Mouse (Mus musculus) hindlimb bud, embryonic 11.5 days (tissue): Measurements from ENCODE around the gene Dag1.
"Not testable (repeated sequence)": the region's sequence is repeated elsewhere in the genome, so short reads cannot be mapped to it uniquely, and the experiment has no call there.

Experiments
- DNase-seq: peaks from one replicate; pipeline ENCODE4 v3.0.0-alpha.2; 2012; ENCODE audit warnings: low read depth, low spot score; ENCODE audit errors: extremely low spot score

The Dag1 gene

DNA sequence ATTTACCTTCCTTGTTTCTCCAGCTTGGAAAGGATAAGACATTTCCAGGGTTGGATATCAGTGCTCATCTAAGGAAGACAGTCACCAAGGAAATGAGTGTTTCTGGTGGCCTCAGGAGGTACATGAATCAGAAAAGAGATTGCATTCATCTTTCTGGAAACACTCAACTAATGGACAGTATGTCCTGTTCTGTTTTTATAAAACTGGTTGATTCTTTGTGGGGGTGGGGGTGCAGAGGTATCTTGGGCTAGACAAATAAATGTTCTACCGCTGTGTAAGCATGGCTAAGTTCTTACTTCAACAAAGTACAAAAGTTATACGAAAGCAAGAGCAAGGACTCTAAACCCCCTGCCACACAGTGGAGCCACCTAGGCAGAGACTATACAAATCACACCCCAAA is 30.9 kb downstream of the Dag1 start:
- DNase-seq, result no peak

DNA sequence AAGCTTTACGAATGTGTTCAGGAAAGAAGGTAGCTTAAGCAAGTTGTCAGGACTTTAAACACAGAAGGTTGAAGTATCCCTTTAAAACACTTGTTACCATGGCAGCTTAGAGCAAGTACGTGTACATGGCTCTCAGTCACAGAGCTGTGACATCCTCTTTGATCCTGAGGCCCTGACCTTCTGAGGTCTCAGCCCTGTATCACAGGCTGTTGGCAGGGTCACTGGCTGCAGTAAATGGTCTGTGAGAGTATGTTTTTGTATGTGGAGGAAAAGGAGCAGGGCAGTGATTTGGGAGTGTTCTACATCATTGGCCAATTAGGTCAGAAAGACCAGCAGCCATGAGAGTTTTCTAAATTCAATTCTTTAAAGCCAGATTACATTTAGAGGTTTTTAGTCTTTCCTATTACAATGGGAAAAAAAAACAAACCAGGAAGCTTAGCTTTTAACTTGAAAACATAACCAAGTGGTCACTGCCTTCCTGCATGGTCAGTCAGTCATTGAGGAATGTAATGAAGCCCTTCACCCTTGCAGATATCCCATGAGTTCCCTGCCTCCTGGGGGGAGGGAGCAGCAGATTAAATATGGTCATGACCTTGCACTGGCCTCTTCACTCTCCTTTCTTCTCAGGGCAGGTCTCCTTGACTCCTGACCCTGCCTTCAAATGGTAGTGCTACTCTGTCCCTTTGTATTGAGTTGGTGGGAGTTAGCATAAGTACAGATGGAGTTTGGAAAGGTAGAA is 35.7 kb downstream of the Dag1 start:
- DNase-seq, result no peak

DNA sequence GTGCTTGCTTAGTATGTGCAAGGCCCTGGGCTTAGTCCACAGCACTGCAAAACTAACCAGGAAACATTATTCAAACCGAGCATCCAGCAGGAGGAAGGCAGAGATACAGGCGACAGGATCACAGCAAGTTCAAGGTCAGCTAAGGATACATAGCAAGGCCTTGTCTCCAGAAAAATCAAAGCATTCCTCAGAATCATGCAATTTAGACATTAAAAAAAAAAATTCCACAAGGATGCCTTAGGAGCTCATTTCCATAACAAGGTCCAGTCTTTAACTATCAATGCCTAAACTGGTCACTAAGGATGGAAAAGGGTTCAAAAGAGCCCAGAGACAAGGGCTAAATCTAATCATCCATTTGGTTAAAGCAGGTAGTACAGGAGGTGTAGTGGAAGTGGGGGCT is 38.6 kb downstream of the Dag1 start:
- DNase-seq, result no peak

DNA sequence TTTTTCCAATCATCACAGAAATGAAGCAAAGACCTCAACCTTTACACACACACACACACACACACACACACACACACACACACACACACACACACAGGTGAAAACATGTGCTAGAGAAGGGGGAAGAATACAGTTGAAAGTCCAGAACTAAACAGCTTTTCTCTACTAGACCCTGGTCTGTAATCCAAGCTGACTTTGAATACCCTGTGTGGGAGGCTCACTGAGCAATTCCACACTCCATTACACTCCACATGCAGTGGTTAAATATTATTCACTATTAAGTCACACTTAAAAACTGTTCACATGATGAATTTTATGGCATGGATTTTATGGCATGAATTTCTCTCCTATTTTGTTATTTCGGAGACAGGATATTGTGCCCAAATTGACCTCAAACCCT is 40.1 kb downstream of the Dag1 start:
- no peak for DNase-seq

DNA sequence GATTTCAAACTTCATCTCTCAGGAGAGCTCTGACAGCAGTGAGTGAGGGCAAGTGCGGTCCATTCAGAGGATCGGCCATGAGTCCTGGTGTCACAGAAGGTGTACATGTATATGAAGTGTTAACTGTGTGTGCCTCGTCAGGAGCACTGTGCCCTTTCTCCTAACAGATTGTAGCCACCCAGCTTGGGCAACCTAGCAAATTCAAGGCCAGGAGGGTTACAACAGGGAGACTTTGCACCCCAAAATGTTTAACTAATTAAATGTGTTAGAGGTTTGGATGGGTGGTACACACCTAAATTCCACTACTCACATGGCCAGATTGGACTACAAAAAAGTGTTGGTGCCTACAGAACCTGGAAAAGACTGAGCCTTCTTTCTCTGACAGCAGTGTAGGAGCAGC is 42.2 kb downstream of the Dag1 start:
- no peak for DNase-seq

DNA sequence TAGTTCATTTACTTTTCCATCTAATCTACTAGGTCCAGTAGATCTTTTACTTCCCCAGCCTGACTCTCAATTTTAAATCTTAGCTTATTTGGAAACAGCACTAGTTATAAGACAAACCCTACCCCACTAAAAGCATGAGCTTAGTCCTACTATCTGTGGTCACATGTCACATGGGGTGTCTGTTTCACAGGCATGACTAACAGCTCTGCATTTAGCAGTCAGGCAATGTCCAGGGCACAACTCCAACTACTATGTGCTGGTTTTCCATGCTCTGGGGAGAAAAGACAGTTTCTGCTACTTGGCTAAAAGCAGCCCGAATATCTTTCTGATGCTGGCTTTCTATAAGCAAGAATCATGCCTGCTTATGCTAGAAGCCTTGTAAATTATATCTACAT is 43.4 kb downstream of the Dag1 start:
- no peak for DNase-seq

DNA sequence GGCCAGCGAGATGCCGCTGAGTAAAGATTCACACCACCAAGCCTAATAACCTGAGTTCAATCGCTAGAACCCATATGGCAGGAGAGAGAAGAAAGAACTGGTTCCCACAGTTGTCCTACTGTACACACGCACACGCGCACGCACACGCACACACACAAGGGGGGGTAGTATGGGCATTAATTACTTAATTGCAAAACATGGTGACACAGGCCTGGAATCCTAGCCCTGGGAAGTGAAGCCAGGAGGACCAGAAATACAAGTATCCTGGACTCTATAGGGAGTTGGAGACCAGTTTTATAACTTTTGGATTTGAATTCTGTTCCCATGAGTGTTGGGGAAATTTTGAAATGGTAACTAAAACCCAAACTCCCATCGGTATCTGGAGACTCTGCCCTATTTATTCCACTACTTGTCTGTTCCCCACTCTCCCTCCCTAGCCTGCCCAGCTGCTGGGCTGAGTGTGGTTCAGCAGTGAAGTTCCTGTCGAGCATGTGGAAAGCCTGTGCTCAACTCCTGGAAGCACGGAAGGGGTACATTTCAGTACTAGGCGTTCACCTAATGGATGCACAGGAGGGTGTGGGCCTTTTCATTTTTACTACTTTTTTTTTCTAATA is 43.9 kb downstream of the Dag1 start:
- DNase-seq, result no peak

DNA sequence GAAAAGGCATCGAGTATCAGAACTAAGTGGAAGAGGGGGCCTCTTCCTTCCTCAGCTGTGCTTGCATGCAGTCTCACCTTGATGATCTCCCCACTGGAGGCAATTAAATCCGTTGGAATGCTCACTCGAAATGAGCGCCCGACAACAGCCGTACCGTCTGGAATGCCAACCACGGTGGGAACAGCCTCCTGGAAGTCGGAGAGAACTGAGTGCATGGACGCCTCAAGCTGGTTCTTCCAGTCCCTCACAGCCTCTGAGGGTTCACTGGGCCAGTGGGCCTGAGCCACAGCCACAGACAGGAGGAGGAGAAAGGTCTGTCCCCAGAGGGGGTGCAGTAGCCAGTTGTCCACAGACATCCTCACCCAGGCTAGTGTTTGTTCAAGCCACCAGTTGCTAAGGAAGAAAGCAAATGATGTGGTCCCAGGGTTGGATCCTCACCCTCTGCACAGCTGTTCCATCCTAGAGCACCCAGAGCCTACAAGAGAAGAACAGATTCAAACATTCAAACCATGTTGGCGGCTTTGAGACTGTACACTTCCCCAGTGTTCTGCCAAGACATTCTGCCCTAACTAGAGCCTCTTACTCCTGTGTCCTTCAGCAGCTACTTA is 45.7 kb downstream of the Dag1 start:
- no peak for DNase-seq

DNA sequence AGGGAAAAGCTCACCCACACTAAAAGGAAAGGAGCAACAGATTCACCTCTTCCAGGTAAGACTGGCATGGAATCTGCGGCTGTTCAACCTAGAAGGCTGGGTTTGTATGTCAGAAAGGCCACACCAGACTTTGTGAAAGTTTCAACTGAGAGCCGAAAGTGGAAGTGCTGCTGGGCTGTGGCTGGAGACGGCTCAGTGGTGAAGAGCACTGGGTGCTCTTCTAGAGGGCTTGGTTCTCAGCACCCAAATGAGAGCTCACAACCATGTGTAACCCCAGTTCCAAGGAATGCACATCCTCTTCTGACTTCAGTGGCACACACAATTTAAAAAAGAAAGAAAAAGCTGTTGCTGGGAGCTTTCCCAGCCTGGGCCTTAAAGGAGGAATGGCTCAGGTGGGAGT is 46.4 kb downstream of the Dag1 start:
- DNase-seq, result no peak

DNA sequence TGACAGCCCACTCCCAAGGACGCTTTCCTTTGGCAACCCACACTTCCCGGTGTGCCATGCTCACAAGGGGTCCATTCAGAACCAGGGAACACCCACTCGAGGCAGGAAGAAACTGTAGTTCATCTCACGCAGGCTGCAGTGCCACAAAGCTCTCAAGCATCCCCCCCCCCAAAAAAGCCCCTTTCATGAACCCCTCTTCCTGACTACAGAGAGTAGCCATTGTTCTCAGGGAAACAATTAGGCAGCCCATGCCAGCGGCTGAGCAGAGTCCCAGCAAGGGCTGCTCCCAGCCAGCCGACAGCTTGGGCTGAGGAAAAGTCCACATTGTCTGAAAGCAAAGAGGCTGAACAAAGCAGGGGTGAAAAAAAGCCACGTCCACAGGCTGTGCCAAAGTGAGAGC is 50.7 kb downstream of the Dag1 start:
- DNase-seq, result no peak

DNA sequence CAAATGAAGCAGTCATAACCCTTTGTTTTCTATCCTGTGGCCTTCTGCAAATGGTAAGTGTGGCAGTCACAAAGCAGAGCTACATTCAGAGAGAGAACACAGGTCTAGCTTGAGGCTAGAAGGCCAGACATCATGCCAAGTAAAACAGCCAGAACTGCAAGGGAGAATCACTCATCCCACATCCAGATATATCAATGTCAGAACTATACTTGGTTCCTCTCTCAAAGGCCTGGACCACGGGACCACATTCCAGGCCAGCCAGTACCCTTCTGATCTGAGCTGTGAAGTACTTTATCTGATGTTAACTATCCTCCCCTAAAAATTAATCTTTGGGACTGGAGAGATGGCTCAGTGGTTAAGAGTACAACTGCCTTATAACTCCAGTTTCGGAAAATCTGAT is 51.3 kb downstream of the Dag1 start:
- DNase-seq, result no peak

DNA sequence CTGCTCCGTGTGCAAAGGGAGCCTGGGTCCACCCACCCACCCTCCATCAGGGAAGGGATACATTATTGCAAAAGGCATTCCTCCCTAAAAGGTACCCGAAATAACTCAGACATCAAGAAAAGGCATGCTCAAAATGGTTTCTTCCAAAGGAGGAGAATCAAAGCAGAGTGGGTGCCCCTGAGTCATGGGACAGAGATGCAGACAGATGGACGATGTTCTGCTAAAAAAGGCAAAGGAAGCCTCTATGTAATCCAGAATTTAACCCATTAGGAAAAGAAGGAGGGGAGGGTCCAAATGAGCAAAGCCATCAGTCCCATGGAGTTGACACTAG is 58.2 kb downstream of the Dag1 start:
- no peak for DNase-seq

DNA sequence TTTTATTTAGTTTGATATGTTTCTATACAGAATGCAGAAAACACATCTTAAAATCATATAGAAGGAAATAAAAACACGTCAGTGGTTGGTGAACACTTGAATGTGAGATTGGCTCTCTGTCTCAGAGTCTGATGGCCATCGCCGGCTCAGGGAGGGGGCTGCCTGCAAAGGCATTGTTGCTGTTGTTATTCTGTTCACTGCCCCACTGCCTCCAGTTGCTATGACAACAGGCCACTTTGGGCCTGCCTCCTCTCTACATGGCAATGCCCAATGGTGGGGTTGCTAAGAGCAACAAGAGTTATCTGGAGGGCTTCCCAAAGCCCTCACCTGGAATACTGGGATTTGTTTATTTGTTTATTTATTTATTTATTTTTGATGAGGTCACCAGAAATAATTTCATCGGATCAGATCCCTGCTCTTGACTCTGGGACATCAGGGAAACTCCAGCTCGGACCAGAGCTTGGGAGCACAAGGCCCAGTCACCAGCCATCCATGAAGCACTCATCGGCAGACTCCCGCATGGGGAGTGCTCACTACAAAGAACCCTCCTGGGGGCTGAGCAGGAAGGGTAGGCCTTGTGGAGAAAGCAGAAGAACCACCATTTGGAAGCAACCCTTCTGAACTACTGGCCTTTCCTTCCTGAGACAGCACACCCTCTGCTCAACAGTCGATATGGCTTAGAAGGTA is 58.7 kb downstream of the Dag1 start:
- DNase-seq, result no peak

DNA sequence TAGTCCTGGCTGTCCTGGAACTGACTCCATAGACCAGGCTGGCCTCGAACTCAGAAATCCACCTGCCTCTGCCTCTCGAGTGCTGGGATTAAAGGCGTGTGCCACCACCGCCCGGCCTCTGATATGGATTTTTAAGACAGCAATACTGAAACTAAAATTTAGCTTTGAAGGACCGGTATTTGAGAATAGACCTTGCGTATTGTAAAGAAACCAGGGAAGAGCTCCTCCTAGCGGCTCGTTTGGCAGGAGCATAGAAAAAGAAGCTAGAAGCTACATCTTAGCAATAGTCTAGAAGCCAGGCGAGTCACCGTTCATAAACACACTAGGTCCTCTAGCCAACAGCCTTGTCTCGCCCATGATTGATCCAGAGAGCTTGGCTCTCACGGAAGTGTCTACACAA is 60.7 kb downstream of the Dag1 start:
- DNase-seq, result no peak

DNA sequence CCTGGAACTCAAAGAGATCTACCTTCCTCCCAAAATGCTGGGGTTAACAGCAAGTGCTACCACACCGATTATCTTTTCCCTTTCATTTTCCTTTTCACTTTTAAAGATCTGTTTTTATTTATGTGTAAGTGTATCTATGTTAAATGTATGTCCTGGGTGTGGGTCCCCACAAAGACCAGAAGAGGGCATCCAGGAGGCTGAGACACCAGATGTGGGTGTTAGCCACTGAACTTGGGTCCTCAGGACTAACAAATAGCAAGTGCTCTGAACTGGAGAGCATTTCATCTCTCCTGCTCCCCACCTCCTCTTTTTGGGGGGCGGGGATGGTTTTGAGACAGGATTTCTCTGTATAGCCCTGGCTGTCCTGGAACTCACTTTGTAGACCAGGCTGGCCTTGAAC is 61.6 kb downstream of the Dag1 start:
- DNase-seq, result no peak

DNA sequence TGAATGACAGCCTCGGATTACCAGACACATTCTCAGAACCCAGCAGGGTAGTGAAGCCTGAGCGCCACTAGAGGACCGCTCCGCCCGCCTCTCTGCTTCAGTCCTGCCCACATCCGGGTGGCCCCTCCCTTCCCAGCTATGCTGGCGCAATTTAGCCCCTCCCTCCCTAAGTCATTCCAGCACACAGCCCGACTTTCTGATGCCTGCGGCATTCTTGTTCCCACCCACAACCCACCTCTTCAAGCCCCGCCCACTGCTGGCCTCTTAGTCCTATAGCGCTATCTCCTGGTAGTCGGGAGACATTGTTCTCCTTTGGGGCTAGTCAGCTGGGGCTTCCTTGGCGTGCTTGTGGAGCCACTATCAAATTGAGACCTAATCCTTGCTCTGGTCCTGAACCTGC is 62.6 kb downstream of the Dag1 start:
- DNase-seq, result peak; percentile 93

DNA sequence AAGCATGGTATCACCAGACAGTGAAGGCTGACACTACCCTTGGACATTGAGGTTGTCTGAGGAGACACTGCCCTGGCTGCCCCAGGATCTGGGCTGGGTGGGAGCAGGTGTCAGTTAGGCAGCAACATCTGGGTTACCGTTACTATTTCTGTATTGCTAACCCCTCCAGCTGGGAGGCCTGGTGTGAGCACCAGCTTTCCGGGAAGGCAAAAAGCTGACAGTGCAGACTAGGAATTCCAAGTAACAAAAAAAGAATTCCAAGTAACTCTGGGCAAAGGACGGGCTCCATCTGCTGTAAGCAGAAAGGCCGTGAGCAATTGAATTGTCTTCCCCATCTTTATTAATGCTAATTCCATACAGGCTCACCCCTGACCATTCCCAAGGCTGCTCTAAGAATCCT is 65.1 kb downstream of the Dag1 start:
- no peak for DNase-seq

DNA sequence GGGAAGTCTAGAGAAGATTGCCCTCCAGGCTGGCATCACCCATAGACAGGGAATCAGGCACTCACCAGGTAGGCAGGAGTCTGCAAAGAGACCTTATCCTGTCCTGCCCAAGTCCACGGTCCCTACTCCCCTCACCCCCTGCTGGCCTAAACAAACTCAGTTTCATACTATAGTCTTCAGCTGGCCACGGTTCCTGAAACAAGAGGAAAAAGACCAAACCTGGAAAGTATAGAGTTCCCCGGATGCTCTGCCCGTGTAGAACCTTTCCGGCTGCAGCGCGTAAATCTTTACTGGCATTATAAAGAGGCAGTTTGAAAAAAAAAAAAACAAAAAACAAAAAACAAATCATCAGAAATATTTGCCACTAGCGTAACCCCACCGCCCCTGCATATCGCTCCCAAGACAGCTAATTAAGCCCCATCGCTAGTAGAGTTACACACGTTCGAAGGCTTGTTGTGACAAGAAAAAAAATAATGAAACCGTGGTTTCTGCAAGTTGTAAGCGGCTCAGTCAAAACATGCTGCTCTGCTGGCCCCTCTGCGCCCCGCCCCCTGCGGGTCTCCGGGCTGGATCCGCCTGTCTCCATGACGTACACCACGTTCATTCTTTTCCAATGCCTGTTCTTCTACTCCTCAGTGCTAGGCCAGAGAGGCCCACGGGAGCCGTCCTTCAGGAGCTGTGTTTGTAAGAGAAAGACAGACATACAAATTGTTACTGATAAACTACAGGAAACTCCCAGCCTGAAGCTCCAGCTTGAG is 66.7 kb downstream of the Dag1 start:
- DNase-seq, result no peak

DNA sequence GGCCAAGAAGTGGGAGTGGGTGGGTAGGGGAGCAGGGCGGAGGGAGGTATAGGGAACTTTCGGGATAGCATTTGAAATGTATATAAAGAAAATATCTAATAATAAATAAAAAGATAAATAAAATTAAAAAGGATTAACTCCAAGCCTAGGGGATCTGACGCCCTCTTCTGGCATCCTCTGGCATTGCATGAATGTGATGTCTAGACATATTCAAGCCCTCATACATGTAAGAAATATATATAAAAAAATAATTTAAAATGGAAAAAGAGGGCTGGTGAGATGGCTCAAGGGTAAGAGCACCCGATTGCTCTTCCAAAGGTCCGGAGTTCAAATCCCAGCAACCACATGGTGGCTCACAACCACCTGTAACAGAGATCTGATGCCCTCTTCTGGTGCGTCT is 67.5 kb downstream of the Dag1 start:
- not testable (repeated sequence) for DNase-seq

DNA sequence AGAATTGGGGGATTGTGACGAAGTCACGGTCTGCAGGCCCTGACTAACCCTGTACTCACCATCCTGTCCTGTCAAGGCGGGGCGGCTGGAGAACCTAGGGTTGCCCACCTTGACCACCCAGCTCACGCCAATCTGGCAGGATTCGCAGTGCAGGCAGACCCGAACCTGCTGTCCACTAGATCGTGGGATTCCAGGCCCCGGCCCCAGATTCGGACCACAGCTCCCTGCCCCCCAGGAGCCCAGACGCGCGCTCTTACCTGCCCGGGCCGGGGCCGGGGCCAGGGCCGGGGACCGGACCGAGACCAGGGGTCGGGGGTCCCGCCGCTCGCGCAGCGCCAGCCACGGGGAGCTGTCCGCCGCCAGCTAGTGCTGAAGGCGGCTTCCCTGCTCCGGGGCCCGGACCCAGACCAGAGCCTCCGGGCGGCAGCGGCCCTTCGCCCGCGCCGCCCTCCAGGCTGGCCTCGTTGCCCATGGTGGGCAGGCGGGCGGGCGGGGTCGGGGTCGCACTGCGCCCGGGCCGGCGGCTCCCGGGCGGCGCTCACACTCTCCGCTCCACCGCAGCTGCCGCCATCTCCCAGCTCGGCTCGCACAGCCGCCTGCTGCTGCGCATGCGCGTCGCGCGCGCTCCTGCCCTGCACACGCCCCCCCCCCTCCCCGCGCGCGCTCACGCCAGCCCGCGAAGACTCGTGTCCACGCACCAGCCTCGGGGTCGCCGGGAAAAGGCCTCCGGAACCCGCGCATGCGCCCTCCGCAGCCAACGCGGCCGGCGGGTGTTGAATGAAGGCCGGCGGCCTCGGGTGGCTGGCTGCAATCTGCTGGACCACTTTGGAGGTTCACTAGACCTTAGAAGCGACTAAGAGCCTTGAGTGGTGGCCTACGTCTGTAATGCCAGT is 73.7 kb downstream of the Dag1 start, which contains the start of gene Bsn:
TSS of gene Bsn (minus strand) at position 598 of the 893 bp plus-strand sequence.
- no peak for DNase-seq

DNA sequence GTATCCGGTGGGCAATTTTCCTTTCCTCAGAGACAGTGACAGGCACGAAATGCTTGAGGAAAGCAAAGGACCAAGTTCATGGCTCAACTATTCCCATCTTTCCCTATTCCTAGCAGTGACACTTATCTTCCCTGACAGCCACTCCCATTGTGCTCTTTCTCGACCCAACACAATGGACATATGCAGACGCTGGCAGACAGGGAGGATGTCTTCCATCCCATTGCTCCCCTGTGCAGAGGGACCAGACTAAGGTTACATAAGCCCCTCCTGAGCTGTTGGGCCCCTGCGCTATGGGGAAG is 74.3 kb downstream of the Dag1 start:
- no peak for DNase-seq
